Mouse (Mus musculus): ENCODE measurements around the gene Lrfn2.

GRCm38 (mm10) chr17:48973394-48973793 lies 41.2 kb downstream of the Lrfn2 start:
- TF ChIP-seq CTCF (IDR thresholded peaks at IDR 0.05; ENCODE audit: low read depth) (no peak), EP300 (optimal IDR thresholded peaks at IDR 0.05) (no peak)

Measured in stomach, postnatal 0 days (tissue).